Mouse (Mus musculus) limb, embryonic 12.5 days (tissue): ENCODE measurements around the gene G530012D18Rik. TPM values are rescaled to one million over a fixed set of nuclear protein-coding genes. Genes with fewer than 3 reads are reported as not detected.
"Not testable (repeated sequence)": the region's sequence is repeated elsewhere in the genome, so short reads cannot be mapped to it uniquely, and the experiment has no call there.

Experiments
- ATAC-seq: fragments of 200-750 bp; cut with Nextera tagmentation; 2 replicates; pipeline ENCODE4 v1.8.0; 2017; ENCODE audit warnings: low read depth, moderate TSS enrichment; ENCODE audit not compliant: insufficient number of reproducible peaks, insufficient read depth, low FRiP score, low TSS enrichment
- H3K27ac ChIP-seq: fragments of 300-500 bp; sonication (generic); 2 replicates; pipeline ENCODE4 v1.5.1; 2016; ENCODE audit warnings: mild to moderate bottlenecking, moderate library complexity
- H3K27me3 ChIP-seq: fragments of 300-500 bp; sonication (generic); 2 replicates; pipeline ENCODE4 v1.6.1; 2016; ENCODE audit warnings: mild to moderate bottlenecking, moderate library complexity
- H3K36me3 ChIP-seq: fragments of 300-500 bp; sonication (generic); 2 replicates; pipeline ENCODE4 v1.6.1; 2016; ENCODE audit warnings: mild to moderate bottlenecking, moderate library complexity
- H3K4me1 ChIP-seq: fragments of 300-500 bp; sonication (generic); replicated peaks from 2 replicates; pipeline ENCODE4 v1.6.1; 2016
- H3K4me2 ChIP-seq: fragments of 300-500 bp; sonication (generic); 2 replicates; pipeline ENCODE4 v1.6.1; 2016; ENCODE audit warnings: mild to moderate bottlenecking, moderate library complexity
- H3K4me3 ChIP-seq: fragments of 300-500 bp; sonication (generic); replicated peaks from 2 replicates; pipeline ENCODE4 v1.5.1; 2016; ENCODE audit warnings: mild to moderate bottlenecking
- H3K9ac ChIP-seq: fragments of 300-500 bp; sonication (generic); replicated peaks from 2 replicates; pipeline ENCODE4 v1.6.1; 2016; ENCODE audit warnings: mild to moderate bottlenecking, moderate library complexity
- H3K9me3 ChIP-seq: fragments of 300-500 bp; sonication (generic); 2 replicates; pipeline ENCODE4 v1.6.1; 2016; ENCODE audit warnings: mild to moderate bottlenecking, moderate library complexity
- WGBS: fragments of 180-500 bp; shearing (Covaris S2); methylation state at CpG from one replicate; pipeline ENCODE4 v1.1.7; 2016; 5-methylcytosine and 5-hydroxymethylcytosine counted together
- polyA plus RNA-seq: library from polyadenylated mRNA; unstranded; fragments of >200 nt; fragmentation: Nextera tagmentation; extraction: Ambion mirVana; gene quantifications from 2 replicates; pipeline ENCODE4 v1.2.1, GENCODE M21; 2016

G530012D18Rik gene
- polyA plus RNA-seq, result not detected in 2 replicates

- not testable (repeated sequence) for H3K4me2 ChIP-seq, H3K9ac ChIP-seq, H3K27ac ChIP-seq, H3K4me1 ChIP-seq, H3K36me3 ChIP-seq, ATAC-seq, H3K27me3 ChIP-seq, H3K4me3 ChIP-seq, H3K9me3 ChIP-seq
- WGBS, result 59% methylated on average over 2 of the region's 3 CpGs
Observed at GRCm38 (mm10) chr1:85575376-85575775, at the start of gene G530012D18Rik. TSS of gene G530012D18Rik (plus strand) at chr1:85575676.

- H3K9ac ChIP-seq, H3K36me3 ChIP-seq, ATAC-seq, H3K4me1 ChIP-seq, H3K9me3 ChIP-seq, H3K4me3 ChIP-seq, H3K27ac ChIP-seq, H3K4me2 ChIP-seq, H3K27me3 ChIP-seq: not testable (repeated sequence)
- 69% methylated on average over 3 of the region's 3 CpGs for WGBS
Observed at GRCm38 (mm10) chr1:85526401-85526800, 49.1 kb upstream of the G530012D18Rik start.

- not testable (repeated sequence) for H3K4me2 ChIP-seq, H3K27ac ChIP-seq
- WGBS, result 79% methylated on average over 13 of the region's 15 CpGs
Observed at GRCm38 (mm10) chr1:85528451-85529110, 46.9 kb upstream of the G530012D18Rik start.

GRCm38 (mm10) chr1:85543818-85544217 is 31.7 kb upstream of the G530012D18Rik start:
- not testable (repeated sequence) for H3K27ac ChIP-seq, H3K4me2 ChIP-seq, H3K9me3 ChIP-seq, ATAC-seq, H3K4me3 ChIP-seq, H3K27me3 ChIP-seq, H3K4me1 ChIP-seq, H3K36me3 ChIP-seq, H3K9ac ChIP-seq
- 69% methylated on average over 4 of the region's 4 CpGs for WGBS

More at GRCm38 (mm10) chr1:85528451-85529110, 46.9 kb upstream of the G530012D18Rik start:
- not testable (repeated sequence) for H3K36me3 ChIP-seq, H3K27me3 ChIP-seq, ATAC-seq, H3K9ac ChIP-seq, H3K9me3 ChIP-seq, H3K4me1 ChIP-seq, H3K4me3 ChIP-seq

GRCm38 (mm10) chr1:85546442-85546841 is 29.0 kb upstream of the G530012D18Rik start:
- H3K9ac ChIP-seq, H3K4me3 ChIP-seq, H3K27ac ChIP-seq, ATAC-seq, H3K4me2 ChIP-seq, H3K27me3 ChIP-seq, H3K9me3 ChIP-seq, H3K36me3 ChIP-seq, H3K4me1 ChIP-seq: not testable (repeated sequence)

GRCm38 (mm10) chr1:85555261-85555660 is 20.2 kb upstream of the G530012D18Rik start:
- 82% methylated on average over 4 of the region's 4 CpGs for WGBS
- not testable (repeated sequence) for ATAC-seq, H3K4me1 ChIP-seq

GRCm38 (mm10) chr1:85573554-85573953 is 1.9 kb upstream of the G530012D18Rik start:
- WGBS, result 74% methylated on average over 4 of the region's 4 CpGs
- H3K9me3 ChIP-seq, H3K9ac ChIP-seq, H3K4me1 ChIP-seq, ATAC-seq, H3K36me3 ChIP-seq, H3K4me3 ChIP-seq, H3K27ac ChIP-seq, H3K27me3 ChIP-seq, H3K4me2 ChIP-seq: not testable (repeated sequence)

More at GRCm38 (mm10) chr1:85555261-85555660, 20.2 kb upstream of the G530012D18Rik start:
- not testable (repeated sequence) for H3K9me3 ChIP-seq, H3K4me3 ChIP-seq, H3K9ac ChIP-seq, H3K36me3 ChIP-seq, H3K27ac ChIP-seq, H3K27me3 ChIP-seq, H3K4me2 ChIP-seq

- not testable (repeated sequence) for ATAC-seq, H3K27me3 ChIP-seq, H3K4me3 ChIP-seq, H3K4me2 ChIP-seq, H3K9ac ChIP-seq, H3K36me3 ChIP-seq, H3K4me1 ChIP-seq, H3K9me3 ChIP-seq, H3K27ac ChIP-seq
- 73% methylated on average over 3 of the region's 3 CpGs for WGBS
Observed at GRCm38 (mm10) chr1:85578372-85579010, 3.0 kb downstream of the G530012D18Rik start.

- not testable (repeated sequence) for H3K36me3 ChIP-seq, ATAC-seq, H3K4me2 ChIP-seq, H3K27me3 ChIP-seq, H3K4me1 ChIP-seq, H3K9me3 ChIP-seq, H3K27ac ChIP-seq, H3K9ac ChIP-seq, H3K4me3 ChIP-seq
- WGBS, result 67% methylated on average over 6 of the region's 7 CpGs
Observed at GRCm38 (mm10) chr1:85579199-85580147, 4.0 kb downstream of the G530012D18Rik start.

- not testable (repeated sequence) for H3K36me3 ChIP-seq, H3K27me3 ChIP-seq, H3K9me3 ChIP-seq, H3K27ac ChIP-seq, ATAC-seq, H3K4me2 ChIP-seq, H3K4me3 ChIP-seq, H3K9ac ChIP-seq, H3K4me1 ChIP-seq
- 76% methylated on average over 3 of the region's 4 CpGs for WGBS
Observed at GRCm38 (mm10) chr1:85580148-85580534, 4.7 kb downstream of the G530012D18Rik start.

GRCm38 (mm10) chr1:85580578-85580977 is 5.1 kb downstream of the G530012D18Rik start:
- H3K27ac ChIP-seq, H3K27me3 ChIP-seq, H3K36me3 ChIP-seq, H3K4me1 ChIP-seq, ATAC-seq, H3K4me2 ChIP-seq, H3K9me3 ChIP-seq, H3K9ac ChIP-seq, H3K4me3 ChIP-seq: not testable (repeated sequence)
- 61% methylated on average over 3 of the region's 3 CpGs for WGBS
